Mouse (Mus musculus) brown adipose tissue, adult 24 weeks (tissue): ENCODE results near the gene Muc3a. TPM values are rescaled to one million over a fixed set of nuclear protein-coding genes. Genes with fewer than 3 reads are reported as not detected.

Experiments used
- H3K27ac ChIP-seq: fragments of 200-500 bp; replicated peaks from 2 replicates; pipeline ENCODE4 v1.5.1; 2012; ENCODE audit warnings: low read depth, mild to moderate bottlenecking, low read length
- H3K4me1 ChIP-seq: fragments of 200-500 bp; 2 replicates; pipeline ENCODE4 v1.6.1; 2012; ENCODE audit warnings: low read length, mixed read lengths; ENCODE audit not compliant: control insufficient read depth, insufficient read depth, insufficient read length
- H3K4me3 ChIP-seq: fragments of 200-500 bp; 2 replicates; pipeline ENCODE4 v1.5.1; 2012; ENCODE audit warnings: low read depth, mild to moderate bottlenecking, low read length, moderate library complexity; ENCODE audit not compliant: insufficient read depth
- polyA plus RNA-seq: library from polyadenylated mRNA; stranded (reverse); fragments of >200 nt; gene quantifications from 2 replicates; pipeline ENCODE4 v1.2.4, GENCODE M21; 2012; ENCODE audit not compliant: missing spikeins, insufficient read depth, insufficient read length

Muc3a gene
- polyA plus RNA-seq, 1 experiment: not detected

DNA sequence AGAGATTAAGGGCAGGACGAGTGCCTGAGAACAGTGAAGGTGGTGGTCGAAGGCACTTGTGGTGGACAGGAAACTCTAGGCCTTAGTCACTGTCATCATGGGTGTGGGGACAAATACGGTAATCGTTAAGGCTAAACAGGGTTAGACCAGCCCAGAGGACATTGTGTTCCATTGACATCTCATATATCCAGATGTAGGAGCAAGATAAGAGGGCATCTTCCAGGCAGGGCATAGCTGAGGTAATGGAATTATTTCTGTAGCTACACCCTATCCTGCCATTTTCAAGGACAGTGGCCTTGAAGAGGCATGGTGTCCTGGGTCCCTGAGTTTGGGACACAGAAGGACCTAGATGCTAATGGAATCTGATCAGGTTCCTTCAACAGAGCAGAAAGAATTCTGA is 50.3 kb downstream of the Muc3a start:
- no peaks in the 10 kb centered on the region for H3K4me1 ChIP-seq

DNA sequence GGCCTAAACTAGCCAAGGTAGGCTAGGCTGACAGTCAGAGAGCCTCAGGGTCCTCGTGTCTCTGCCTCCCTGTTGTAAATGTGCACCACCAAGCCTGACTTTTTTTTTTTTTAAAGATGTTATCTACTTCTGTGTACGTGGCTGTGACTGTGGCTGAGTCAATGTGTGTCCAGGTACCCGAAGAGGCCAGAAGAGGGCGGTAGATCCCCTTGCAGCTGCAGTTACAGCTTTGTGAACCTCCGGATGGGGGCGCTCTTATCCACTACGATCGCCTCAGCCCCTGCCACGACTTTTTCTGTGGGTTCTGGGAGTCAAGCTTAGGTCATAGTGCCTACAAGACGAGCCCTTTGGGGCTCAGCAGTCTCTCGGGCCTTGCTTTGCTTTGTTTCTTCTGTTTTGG is 52.7 kb downstream of the Muc3a start:
- no peaks in the 10 kb centered on the region for H3K4me1 ChIP-seq
- H3K4me3 ChIP-seq: no peak overlapping the region
- H3K27ac ChIP-seq: no peak overlapping the region

More for the DNA sequence above, 50.3 kb downstream of the Muc3a start:
- no peak overlapping the region for H3K27ac ChIP-seq
- no peak overlapping the region for H3K4me3 ChIP-seq

Other genes starting within 250 kb of the Muc3a start
- 4.6 and 10.2 TPM in 2 replicates for gene Cldn15, start 245.8 kb downstream of the Muc3a start, polyA plus RNA-seq
- 15.4 and 16.0 TPM in 2 replicates for gene Plod3, start 225.4 kb downstream of the Muc3a start, polyA plus RNA-seq
- gene Znhit1, start 224.4 kb downstream of the Muc3a start, polyA plus RNA-seq: 76.0 and 101 TPM in 2 replicates
- not detected in 2 replicates for gene Vgf, start 186.0 kb downstream of the Muc3a start, polyA plus RNA-seq
- gene Ap1s1, start 166.3 kb downstream of the Muc3a start, polyA plus RNA-seq: 69.0 and 73.6 TPM in 2 replicates
- 4.1 and 9.6 TPM in 2 replicates for gene Serpine1, start 140.1 kb downstream of the Muc3a start, polyA plus RNA-seq
- gene Trim56, start 96.2 kb downstream of the Muc3a start, polyA plus RNA-seq: 9.8 and 11.1 TPM in 2 replicates
- gene Muc3, start 63.1 kb downstream of the Muc3a start, polyA plus RNA-seq: not detected in 2 replicates
- gene Ache, start 75.1 kb upstream of the Muc3a start, polyA plus RNA-seq: 0.75 TPM in 1 of 2 replicates, not detected in the other
- 7.4 and 11.4 TPM in 2 replicates for gene Ufsp1, start 82.2 kb upstream of the Muc3a start, polyA plus RNA-seq
- 31.0 and 45.4 TPM in 2 replicates for gene Srrt, start 95.3 kb upstream of the Muc3a start, polyA plus RNA-seq
- 13.1 and 20.6 TPM in 2 replicates for gene Trip6, start 102.0 kb upstream of the Muc3a start, polyA plus RNA-seq
- gene Slc12a9, start 121.2 kb upstream of the Muc3a start, polyA plus RNA-seq: 2.5 and 5.2 TPM in 2 replicates
- 10.3 and 10.4 TPM in 2 replicates for gene Ephb4, start 137.7 kb upstream of the Muc3a start, polyA plus RNA-seq